Mouse (Mus musculus) cerebellum, adult 9-11 months (tissue): Measurements from ENCODE around the gene Pkd1l1.

ENCODE experiments used
- DNase-seq: peaks from one replicate; pipeline ENCODE4 v3.0.0; 2022

The Pkd1l1 gene

GRCm38 (mm10) chr11:8936431-8937110, 36.5 kb downstream of the Pkd1l1 start:
- peak; percentile 65 for DNase-seq

- peak; percentile 46 for DNase-seq
These were observed 56.9 kb downstream of the Pkd1l1 start for GRCm38 (mm10) chr11:8916081-8916671.

GRCm38 (mm10) chr11:8882793-8883192, 90.3 kb downstream of the Pkd1l1 start:
- DNase-seq = no peak

- no peak for DNase-seq
These were observed 91.5 kb downstream of the Pkd1l1 start for GRCm38 (mm10) chr11:8881521-8881920.

- no peak for DNase-seq
These were observed 103.0 kb downstream of the Pkd1l1 start for GRCm38 (mm10) chr11:8870115-8870514.

- no peak for DNase-seq
These were observed 107.0 kb downstream of the Pkd1l1 start for GRCm38 (mm10) chr11:8866021-8866420.

GRCm38 (mm10) chr11:8863955-8864675, 109.0 kb downstream of the Pkd1l1 start:
- peak; percentile 21 for DNase-seq

GRCm38 (mm10) chr11:8862426-8862825, 110.6 kb downstream of the Pkd1l1 start:
- DNase-seq = no peak

GRCm38 (mm10) chr11:8861978-8862377, 111.1 kb downstream of the Pkd1l1 start:
- no peak for DNase-seq

- no peak for DNase-seq
These were observed 112.2 kb downstream of the Pkd1l1 start for GRCm38 (mm10) chr11:8860878-8861277.

GRCm38 (mm10) chr11:8859868-8860267, 113.2 kb downstream of the Pkd1l1 start:
- DNase-seq = no peak

GRCm38 (mm10) chr11:8859041-8859440, 114.0 kb downstream of the Pkd1l1 start:
- DNase-seq = no peak

GRCm38 (mm10) chr11:8856125-8856524, 116.9 kb downstream of the Pkd1l1 start:
- DNase-seq = no peak

GRCm38 (mm10) chr11:8848049-8848448, 125.0 kb downstream of the Pkd1l1 start:
- no peak for DNase-seq

GRCm38 (mm10) chr11:8847627-8848026, 125.4 kb downstream of the Pkd1l1 start:
- no peak for DNase-seq

- DNase-seq = no peak
These were observed 136.9 kb downstream of the Pkd1l1 start for GRCm38 (mm10) chr11:8836176-8836575.

GRCm38 (mm10) chr11:8834121-8834520, 138.9 kb downstream of the Pkd1l1 start:
- DNase-seq = no peak

- no peak for DNase-seq
These were observed 142.5 kb downstream of the Pkd1l1 start for GRCm38 (mm10) chr11:8830551-8830950.

- DNase-seq = no peak
These were observed 143.5 kb downstream of the Pkd1l1 start for GRCm38 (mm10) chr11:8829561-8829960.

GRCm38 (mm10) chr11:8828836-8829526, 144.1 kb downstream of the Pkd1l1 start:
- DNase-seq = no peak

- DNase-seq = no peak
These were observed 146.5 kb downstream of the Pkd1l1 start for GRCm38 (mm10) chr11:8826609-8827008.

GRCm38 (mm10) chr11:8826046-8826445, 147.0 kb downstream of the Pkd1l1 start:
- DNase-seq = no peak

GRCm38 (mm10) chr11:8825413-8825812, 147.7 kb downstream of the Pkd1l1 start:
- DNase-seq = no peak
